Mouse (Mus musculus) megakaryocyte, embryonic 14.5 days (primary cell): ENCODE data around the gene Eef1a2.

Source experiments
- FLI1 ChIP-seq: IDR thresholded peaks from 2 replicates; pipeline ENCODE4 v1.6.1; 2012; ENCODE audit warnings: low read length, inconsistent platforms, mixed read lengths
- GATA1 ChIP-seq: IDR thresholded peaks from 3 replicates; pipeline ENCODE4 v1.6.1; 2012; ENCODE audit warnings: mixed read lengths, low read length, inconsistent platforms, borderline replicate concordance

DNA sequence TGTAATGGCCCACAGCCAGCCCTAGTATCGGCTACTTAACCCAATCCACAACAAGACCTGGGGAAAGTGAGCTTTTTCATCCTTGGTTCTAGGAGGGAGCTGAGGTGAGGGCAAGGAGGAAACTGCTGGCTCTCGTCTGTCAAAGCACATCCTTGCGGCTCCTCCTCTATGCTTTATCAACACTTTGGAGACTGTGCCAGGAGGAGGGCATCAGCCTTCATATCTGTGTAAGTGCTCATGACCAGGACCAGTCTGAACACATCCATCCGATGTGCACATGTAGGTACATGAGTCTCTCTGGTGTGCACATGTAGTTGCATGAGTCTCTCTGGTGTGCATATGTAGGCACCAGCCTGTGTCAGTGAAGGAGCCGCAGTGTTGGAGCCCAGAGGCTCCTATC is 48.9 kb upstream of the Eef1a2 start:
- no peak for TF ChIP-seq GATA1
- no peak for TF ChIP-seq FLI1
